8 mouse cellular contexts compared by ENCODE assay signal in the genomic region with DNA sequence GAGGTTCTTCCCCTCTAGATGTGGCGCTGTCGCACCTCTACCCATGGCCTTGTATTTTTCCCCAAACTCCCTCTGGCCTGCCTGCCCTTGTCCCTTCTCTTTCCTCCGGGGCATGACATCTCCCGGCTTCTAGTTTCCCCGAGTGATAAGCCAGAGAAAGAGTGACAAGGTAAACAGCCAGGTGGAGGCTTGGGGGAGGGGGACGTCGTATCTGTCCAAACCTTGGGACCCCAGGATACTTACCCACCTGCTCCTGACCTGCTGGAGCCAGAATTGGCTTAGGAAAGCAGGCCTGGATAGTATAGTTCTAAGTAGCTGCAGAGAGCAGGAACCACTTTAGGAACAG. TPM values are rescaled to one million over a fixed set of nuclear protein-coding genes. Genes with fewer than 3 reads are reported as not detected.
DNase-seq lines count a peak whose midpoint lies in the region; ATAC-seq and TF ChIP-seq lines count a peak whose summit lies in the region.

No protein-coding gene starts in this region.

- peak overlapping the region; percentile 48 for H3K9ac ChIP-seq in lung, postnatal 0 days (replicated peaks; ENCODE audit: low read depth)
- H3K9ac ChIP-seq in intestine, postnatal 0 days (ENCODE audit: low read depth, low read length), result peak overlapping the region; percentile 68
- peak overlapping the region; percentile 78; the same call in 1 of the 2 replicates for H3K9ac ChIP-seq in stomach, embryonic 14.5 days (replicated peaks; ENCODE audit: low read depth, low read length)

- peak overlapping the region; percentile 70 for H3K4me3 ChIP-seq in lung, postnatal 0 days (ENCODE audit: low read depth, low read length)
- peak overlapping the region; percentile 78 for H3K4me3 ChIP-seq in intestine, postnatal 0 days (ENCODE audit: low read depth, low read length)
- peak overlapping the region; percentile 80 for H3K4me3 ChIP-seq in stomach, embryonic 14.5 days (ENCODE audit: low read depth, low read length)

- whole genome bisulfite sequencing in lung, postnatal 0 days, result 9% methylated on average over 7 of the region's 7 CpGs
- WGBS in intestine, postnatal 0 days, result 7% methylated on average over 7 of the region's 7 CpGs
- 3% methylated on average over 7 of the region's 7 CpGs for WGBS in stomach, embryonic 14.5 days

- H3K27ac ChIP-seq in lung, postnatal 0 days (ENCODE audit: low read length), result no peak overlapping the region
- H3K27ac ChIP-seq in intestine, postnatal 0 days (ENCODE audit: low read depth, low read length), result peak overlapping the region; percentile 71
- no peak overlapping the region for H3K27ac ChIP-seq in stomach, embryonic 14.5 days (ENCODE audit: low read length)

- TF ChIP-seq EP300 in lung, postnatal 0 days (IDR thresholded peaks at IDR 0.05), result no peak

- H3K4me1 ChIP-seq in lung, postnatal 0 days (ENCODE audit: insufficient read depth, low read depth, low read length), result peaks cover 3% of the 10 kb centered on the region; the same call in 1 of the 2 replicates
- 0 out of 2 replicates have a peak, but pooled peaks cover 2% of the 10 kb centered on the region for H3K4me1 ChIP-seq in intestine, postnatal 0 days (replicated peaks; ENCODE audit: control insufficient read depth, insufficient read depth, low read length)
- H3K4me1 ChIP-seq in stomach, embryonic 14.5 days (ENCODE audit: control insufficient read depth, insufficient read depth, low read length), result peaks cover 17% of the 10 kb centered on the region

- H3K27me3 ChIP-seq in lung, postnatal 0 days (replicated peaks; ENCODE audit: insufficient read depth, low read length), result no peaks in the 10 kb centered on the region
- H3K27me3 ChIP-seq in intestine, postnatal 0 days (replicated peaks; ENCODE audit: control insufficient read depth, insufficient read depth, low read length), result peaks cover 3% of the 10 kb centered on the region; the same call in 1 of the 2 replicates
- H3K27me3 ChIP-seq in stomach, embryonic 14.5 days (ENCODE audit: control insufficient read depth, insufficient read depth, low read length), result no peaks in the 10 kb centered on the region

- no peaks in the 10 kb centered on the region for H3K36me3 ChIP-seq in lung, postnatal 0 days (ENCODE audit: insufficient read depth, low read length)
- no peaks in the 10 kb centered on the region for H3K36me3 ChIP-seq in intestine, postnatal 0 days (ENCODE audit: control insufficient read depth, insufficient read depth)
- H3K36me3 ChIP-seq in stomach, embryonic 14.5 days (ENCODE audit: control insufficient read depth, insufficient read depth, low read length), result no peaks in the 10 kb centered on the region

- H3K9me3 ChIP-seq in lung, postnatal 0 days (ENCODE audit: low read length), result no peaks in the 10 kb centered on the region
- no peaks in the 10 kb centered on the region for H3K9me3 ChIP-seq in intestine, postnatal 0 days (ENCODE audit: control insufficient read depth)
- no peaks in the 10 kb centered on the region for H3K9me3 ChIP-seq in stomach, embryonic 14.5 days (ENCODE audit: control insufficient read depth, low read depth, low read length)

- ATAC-seq in cerebellum, adult (ENCODE audit: insufficient number of reproducible peaks, low FRiP score, low TSS enrichment), result peak; percentile 26; the same call in 1 of the 2 replicates
- ATAC-seq in lung, postnatal 0 days, result no peak
- 0 out of 2 replicates have a peak, but pooled peaks have one; percentile 22 for ATAC-seq in intestine, postnatal 0 days
- no peak for ATAC-seq in stomach, embryonic 14.5 days (ENCODE audit: insufficient number of reproducible peaks, insufficient read depth, low FRiP score, low read depth)

- DNase-seq in cerebellum, postnatal 4 days (ENCODE audit: low spot score in 2 of 2), result no peak
- no peak for DNase-seq in lung, postnatal 0 days (ENCODE audit: low spot score)
- no peak for DNase-seq in lung, postnatal 10 days
- DNase-seq in right cerebral cortex, postnatal 25 days, result no peak
- no peak for DNase-seq in layer of hippocampus, adult 8-10 months (ENCODE audit: low spot score in 2 of 2)

- H3K4me2 ChIP-seq in lung, postnatal 0 days (replicated peaks; ENCODE audit: low read depth, low read length), result peak overlapping the region; percentile 87
- H3K4me2 ChIP-seq in intestine, postnatal 0 days (replicated peaks; ENCODE audit: low read depth), result peak overlapping the region; percentile 89
- H3K4me2 ChIP-seq in stomach, embryonic 14.5 days (replicated peaks; ENCODE audit: low read depth, low read length), result peak overlapping the region; percentile 84

- no peak for TF ChIP-seq CTCF in lung, postnatal 0 days (IDR thresholded peaks at IDR 0.05)
- TF ChIP-seq CTCF in intestine, postnatal 0 days (IDR thresholded peaks at IDR 0.05; ENCODE audit: low read depth), result no peak

RNA-seq across cellular contexts. Expression of gene Mapre3, which starts 0.7 kb away (rescaled TPM):
- polyA plus RNA-seq in lung, postnatal 0 days (2015; fragmentation: Nextera tagmentation; extraction: Ambion mirVana), result 23.2 and 27.2 TPM in 2 replicates
- 25.3 and 25.5 TPM in 2 replicates for polyA plus RNA-seq in intestine, postnatal 0 days (2015; fragmentation: Nextera tagmentation; extraction: Ambion mirVana)
- 19.2 and 22.7 TPM in 2 replicates for polyA plus RNA-seq in stomach, embryonic 14.5 days (2014; fragmentation: Nextera tagmentation; extraction: Ambion mirVana)
- 100 to 1,000 TPM; 225 to 231 (median 227) TPM for total RNA-seq in layer of hippocampus, adult 8-10 months (2022)

RNA-seq across cellular contexts. Expression of gene Tmem214, which starts 52.7 kb away (rescaled TPM):
- polyA plus RNA-seq in lung, postnatal 0 days (2015; fragmentation: Nextera tagmentation; extraction: Ambion mirVana), result 58.2 and 63.8 TPM in 2 replicates
- polyA plus RNA-seq in intestine, postnatal 0 days (2015; fragmentation: Nextera tagmentation; extraction: Ambion mirVana), result 46.1 and 47.6 TPM in 2 replicates
- polyA plus RNA-seq in stomach, embryonic 14.5 days (2014; fragmentation: Nextera tagmentation; extraction: Ambion mirVana), result 58.6 and 68.7 TPM in 2 replicates
- total RNA-seq in layer of hippocampus, adult 8-10 months (2022), result 10 to 100 TPM; 54.0 to 81.0 (median 67.7) TPM

Comparison
In these comparisons a context has a peak if more than half of its experiments do, and no peak if none do; other contexts are left out.
1. ATAC-seq: peak in cerebellum, adult (single experiment) and intestine, postnatal 0 days (single experiment); none in lung, postnatal 0 days (single experiment) and stomach, embryonic 14.5 days (single experiment).
2. Peak in every context shown above with its lines, with median percentiles within 50 percentile points of each other: H3K4me2 ChIP-seq, H3K4me3 ChIP-seq and H3K9ac ChIP-seq.